Mouse (Mus musculus) brain, embryonic 14.5 days (tissue): ENCODE measurements around the gene Fndc1.

Experiments
- CTCF ChIP-seq: fragments of 200-500 bp; IDR thresholded peaks from 2 replicates; pipeline ENCODE4 v1.5.1; 2012; ENCODE audit warnings: inconsistent platforms, mild to moderate bottlenecking, moderate library complexity, borderline replicate concordance; ENCODE audit not compliant: insufficient read depth, insufficient read length; ENCODE audit errors: extremely low read depth
- POLR2A ChIP-seq: fragments of 200-500 bp; IDR thresholded peaks from 2 replicates; pipeline ENCODE4 v1.6.1; 2012; ENCODE audit warnings: mild to moderate bottlenecking, inconsistent platforms, borderline replicate concordance; ENCODE audit not compliant: poor library complexity, insufficient read depth, insufficient read length, severe bottlenecking; ENCODE audit errors: extremely low read depth

DNA sequence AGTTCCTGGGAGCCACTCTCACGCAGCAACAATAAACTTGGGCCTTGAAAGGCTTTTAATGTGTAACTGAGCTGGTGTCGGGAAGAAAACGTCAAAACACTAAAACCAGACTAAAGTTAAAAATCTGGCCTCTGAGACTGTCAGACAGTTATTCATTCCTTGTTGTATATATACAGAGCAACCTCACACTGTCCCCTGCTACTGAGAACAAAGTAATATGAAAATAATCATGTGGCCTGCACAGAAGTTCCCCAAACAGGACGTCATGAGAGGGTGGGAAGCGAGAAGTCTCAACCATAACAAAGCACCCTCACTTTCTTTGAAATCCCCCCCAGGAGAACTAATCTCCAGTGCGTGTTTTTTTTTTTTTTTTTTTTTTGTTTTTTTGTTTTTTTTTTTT is 109.2 kb downstream of the Fndc1 start:
- TF ChIP-seq CTCF = no peak
- no peak for TF ChIP-seq POLR2A
